Mouse (Mus musculus) liver, postnatal 0 days (tissue): ENCODE results near the gene Hibadh.

ENCODE experiments used
- CTCF ChIP-seq: sonication (generic); IDR thresholded peaks from 2 replicates; pipeline ENCODE4 v1.5.1; 2016; ENCODE audit warnings: antibody characterized with exemption, low read depth
- EP300 ChIP-seq: IDR thresholded peaks from 2 replicates; pipeline ENCODE4 v1.6.1; 2016; ENCODE audit warnings: antibody characterized with exemption, low read depth, mild to moderate bottlenecking

- TF ChIP-seq CTCF, result no peak
- no peak for TF ChIP-seq EP300
These were observed 71.5 kb downstream of the Hibadh start for GRCm38 (mm10) chr6:52568706-52569105.
